Mouse (Mus musculus): Measurements from ENCODE around the gene Klhl40. TPM values are rescaled to one million over a fixed set of nuclear protein-coding genes. Genes with fewer than 3 reads are reported as not detected.

Klhl40 gene
- polyA plus RNA-seq, 1 experiment from 2014 or later: 2.1 TPM

- Histone ChIP-seq H3K36me3 (peaks cover 44% of the 10 kb centered on the region), H3K27ac (no peak overlapping the region), H3K9ac (peak overlapping the region; percentile 94), H3K9me3 (no peaks in the 10 kb centered on the region), H3K4me3 (peak overlapping the region; percentile 89), H3K27me3 (replicated peaks) (no peaks in the 10 kb centered on the region), H3K4me1 (peaks cover 39% of the 10 kb centered on the region), H3K4me2 (replicated peaks) (peak overlapping the region; percentile 96)
- 58% methylated on average over 10 of the region's 10 CpGs for WGBS
- no peak for ATAC-seq (ENCODE audit: low FRiP score, low read depth)
These were observed 16.2 kb upstream of the Klhl40 start for GRCm38 (mm10) chr9:121761091-121761665.

- peaks cover 39% of the 10 kb centered on the region for H3K4me1 ChIP-seq
- 75% methylated on average over 8 of the region's 8 CpGs for WGBS
- H3K36me3 ChIP-seq: peaks cover 47% of the 10 kb centered on the region
- H3K27me3 ChIP-seq (replicated peaks): no peaks in the 10 kb centered on the region
- H3K4me3 ChIP-seq: no peak overlapping the region
- H3K9me3 ChIP-seq: no peaks in the 10 kb centered on the region
- H3K4me2 ChIP-seq (replicated peaks): peak overlapping the region; percentile 96; the same call in 1 of the 2 replicates
- no peak for ATAC-seq (ENCODE audit: low FRiP score, low read depth)
- no peak overlapping the region for H3K9ac ChIP-seq
- H3K27ac ChIP-seq: no peak overlapping the region
These were observed 15.6 kb upstream of the Klhl40 start for GRCm38 (mm10) chr9:121761787-121762186.

GRCm38 (mm10) chr9:121762248-121762647 is 15.2 kb upstream of the Klhl40 start:
- H3K4me3 ChIP-seq: no peak overlapping the region
- peaks cover 39% of the 10 kb centered on the region for H3K4me1 ChIP-seq
- H3K4me2 ChIP-seq (replicated peaks): no peak overlapping the region
- H3K27ac ChIP-seq: no peak overlapping the region
- H3K36me3 ChIP-seq: peaks cover 49% of the 10 kb centered on the region
- no peaks in the 10 kb centered on the region for H3K27me3 ChIP-seq (replicated peaks)
- WGBS: 92% methylated on average over 10 of the region's 10 CpGs
- no peak overlapping the region for H3K9ac ChIP-seq
- no peaks in the 10 kb centered on the region for H3K9me3 ChIP-seq
- ATAC-seq (ENCODE audit: low FRiP score, low read depth): no peak

GRCm38 (mm10) chr9:121762761-121763160 is 14.6 kb upstream of the Klhl40 start:
- no peaks in the 10 kb centered on the region for H3K27me3 ChIP-seq (replicated peaks)
- H3K36me3 ChIP-seq: peaks cover 54% of the 10 kb centered on the region
- ATAC-seq (ENCODE audit: low FRiP score, low read depth): no peak
- no peak overlapping the region for H3K27ac ChIP-seq
- no peak overlapping the region for H3K4me2 ChIP-seq (replicated peaks)
- no peaks in the 10 kb centered on the region for H3K9me3 ChIP-seq
- no peak overlapping the region for H3K9ac ChIP-seq
- WGBS: 90% methylated on average over 25 of the region's 25 CpGs
- no peak overlapping the region for H3K4me3 ChIP-seq
- H3K4me1 ChIP-seq: peaks cover 34% of the 10 kb centered on the region

GRCm38 (mm10) chr9:121763716-121764115 is 13.7 kb upstream of the Klhl40 start:
- H3K4me1 ChIP-seq: peaks cover 25% of the 10 kb centered on the region
- H3K36me3 ChIP-seq: peaks cover 64% of the 10 kb centered on the region
- H3K27ac ChIP-seq: no peak overlapping the region
- no peak overlapping the region for H3K9ac ChIP-seq
- H3K4me3 ChIP-seq: no peak overlapping the region
- no peaks in the 10 kb centered on the region for H3K27me3 ChIP-seq (replicated peaks)
- no peak for ATAC-seq (ENCODE audit: low FRiP score, low read depth)
- no peak overlapping the region for H3K4me2 ChIP-seq (replicated peaks)
- WGBS: 94% methylated on average over 19 of the region's 19 CpGs
- H3K9me3 ChIP-seq: no peaks in the 10 kb centered on the region

- H3K4me2 ChIP-seq (replicated peaks): no peak overlapping the region
- H3K9ac ChIP-seq: no peak overlapping the region
- H3K4me1 ChIP-seq: peaks cover 19% of the 10 kb centered on the region
- ATAC-seq (ENCODE audit: low FRiP score, low read depth): no peak
- no peaks in the 10 kb centered on the region for H3K9me3 ChIP-seq
- 95% methylated on average over 16 of the region's 16 CpGs for WGBS
- no peaks in the 10 kb centered on the region for H3K27me3 ChIP-seq (replicated peaks)
- peaks cover 68% of the 10 kb centered on the region for H3K36me3 ChIP-seq
- no peak overlapping the region for H3K27ac ChIP-seq
- H3K4me3 ChIP-seq: no peak overlapping the region
These were observed 12.1 kb upstream of the Klhl40 start for GRCm38 (mm10) chr9:121765166-121765855.

GRCm38 (mm10) chr9:121772412-121772811 is 5.0 kb upstream of the Klhl40 start:
- H3K36me3 ChIP-seq: peaks cover 17% of the 10 kb centered on the region
- no peak overlapping the region for H3K9ac ChIP-seq
- peaks cover 19% of the 10 kb centered on the region for H3K27me3 ChIP-seq (replicated peaks)
- 0 out of 2 replicates have a peak, but pooled peaks cover under 1% of the 10 kb centered on the region for H3K4me1 ChIP-seq
- H3K4me2 ChIP-seq (replicated peaks): no peak overlapping the region
- H3K27ac ChIP-seq: no peak overlapping the region
- no peaks in the 10 kb centered on the region for H3K9me3 ChIP-seq
- H3K4me3 ChIP-seq: no peak overlapping the region
- WGBS: 75% methylated on average over 5 of the region's 5 CpGs
- no peak for ATAC-seq (ENCODE audit: low FRiP score, low read depth)

- WGBS: 83% methylated on average over 10 of the region's 10 CpGs
- Histone ChIP-seq H3K4me2 (replicated peaks) (no peak overlapping the region), H3K4me1 (peaks cover 12% of the 10 kb centered on the region; the same call in 1 of the 2 replicates), H3K36me3 (no peaks in the 10 kb centered on the region), H3K4me3 (no peak overlapping the region), H3K9me3 (no peaks in the 10 kb centered on the region), H3K9ac (no peak overlapping the region), H3K27me3 (replicated peaks) (peaks cover 50% of the 10 kb centered on the region), H3K27ac (no peak overlapping the region)
- no peak for ATAC-seq (ENCODE audit: low FRiP score, low read depth)
These were observed 1.5 kb upstream of the Klhl40 start for GRCm38 (mm10) chr9:121775951-121776350.

GRCm38 (mm10) chr9:121776511-121776910 is 896 bp upstream of the Klhl40 start:
- no peak for ATAC-seq (ENCODE audit: low FRiP score, low read depth)
- 84% methylated on average over 7 of the region's 7 CpGs for WGBS
- Histone ChIP-seq H3K36me3 (no peaks in the 10 kb centered on the region), H3K9me3 (no peaks in the 10 kb centered on the region), H3K9ac (no peak overlapping the region), H3K4me2 (replicated peaks) (no peak overlapping the region), H3K4me1 (peaks cover 12% of the 10 kb centered on the region; the same call in 1 of the 2 replicates), H3K4me3 (no peak overlapping the region), H3K27ac (no peak overlapping the region), H3K27me3 (replicated peaks) (peaks cover 50% of the 10 kb centered on the region)

GRCm38 (mm10) chr9:121778066-121778624 is 738 bp downstream of the Klhl40 start:
- Histone ChIP-seq H3K36me3 (no peaks in the 10 kb centered on the region), H3K4me1 (peaks cover 12% of the 10 kb centered on the region; the same call in 1 of the 2 replicates), H3K27me3 (replicated peaks) (peaks cover 50% of the 10 kb centered on the region), H3K27ac (no peak overlapping the region), H3K9me3 (no peaks in the 10 kb centered on the region), H3K4me2 (replicated peaks) (peak overlapping the region; percentile 60), H3K4me3 (peak overlapping the region; percentile 21), H3K9ac (no peak overlapping the region)
- WGBS: 16% methylated on average over 54 of the region's 54 CpGs
- ATAC-seq (ENCODE audit: low FRiP score, low read depth): peak; percentile 37; the same call in 1 of the 2 replicates

GRCm38 (mm10) chr9:121784801-121785200 is 7.4 kb downstream of the Klhl40 start:
- H3K4me3 ChIP-seq: no peak overlapping the region
- no peaks in the 10 kb centered on the region for H3K9me3 ChIP-seq
- ATAC-seq (ENCODE audit: low FRiP score, low read depth): no peak
- H3K36me3 ChIP-seq: no peaks in the 10 kb centered on the region
- no peak overlapping the region for H3K9ac ChIP-seq
- H3K4me2 ChIP-seq (replicated peaks): no peak overlapping the region
- no peak overlapping the region for H3K27ac ChIP-seq
- H3K27me3 ChIP-seq (replicated peaks): peaks cover 8% of the 10 kb centered on the region
- 0 out of 2 replicates have a peak, but pooled peaks cover 3% of the 10 kb centered on the region for H3K4me1 ChIP-seq
- WGBS: 88% methylated on average over 12 of the region's 12 CpGs

- ATAC-seq (ENCODE audit: low FRiP score, low read depth): no peak
- Histone ChIP-seq H3K4me2 (replicated peaks) (no peak overlapping the region), H3K4me3 (no peak overlapping the region), H3K9ac (no peak overlapping the region), H3K4me1 (0 out of 2 replicates have a peak, but pooled peaks cover 3% of the 10 kb centered on the region), H3K27ac (no peak overlapping the region), H3K27me3 (replicated peaks) (peaks cover 3% of the 10 kb centered on the region), H3K36me3 (no peaks in the 10 kb centered on the region), H3K9me3 (no peaks in the 10 kb centered on the region)
- 84% methylated on average over 8 of the region's 8 CpGs for WGBS
These were observed 7.9 kb downstream of the Klhl40 start for GRCm38 (mm10) chr9:121785261-121785660.
